Mouse (Mus musculus): ENCODE data around the gene Celf2.

The Celf2 gene

GRCm38 (mm10) chr2:6505979-6506811 is 1003.2 kb downstream of the Celf2 start:
- no peak for DNase-seq (ENCODE audit: low spot score in 2 of 2)

GRCm38 (mm10) chr2:6505531-6505930 is 1003.8 kb downstream of the Celf2 start:
- DNase-seq (ENCODE audit: low spot score in 2 of 2): no peak

- no peak for DNase-seq (ENCODE audit: low spot score in 2 of 2)
Observed at GRCm38 (mm10) chr2:6498101-6498500, 1011.3 kb downstream of the Celf2 start.

GRCm38 (mm10) chr2:6497636-6498035 is 1011.7 kb downstream of the Celf2 start:
- DNase-seq (ENCODE audit: low spot score in 2 of 2): no peak

- DNase-seq (ENCODE audit: low spot score in 2 of 2): no peak
Observed at GRCm38 (mm10) chr2:6493886-6494285, 1015.5 kb downstream of the Celf2 start.

- no peak for DNase-seq (ENCODE audit: low spot score in 2 of 2)
Observed at GRCm38 (mm10) chr2:6490870-6491269, 1018.5 kb downstream of the Celf2 start.

GRCm38 (mm10) chr2:6490076-6490475 is 1019.3 kb downstream of the Celf2 start:
- no peak for DNase-seq (ENCODE audit: low spot score in 2 of 2)
